Mouse (Mus musculus) kidney, embryonic 15.5 days (tissue): Measurements from ENCODE around the gene Cd79a. TPM values are rescaled to one million over a fixed set of nuclear protein-coding genes. Genes with fewer than 3 reads are reported as not detected.

Experiments used
- ATAC-seq: fragments of 200-750 bp; cut with Nextera tagmentation; replicated peaks from 2 replicates; pipeline ENCODE4 v1.8.0; 2017; ENCODE audit warnings: moderate TSS enrichment; ENCODE audit not compliant: low FRiP score
- H3K27ac ChIP-seq: fragments of 300-500 bp; sonication (generic); 2 replicates; pipeline ENCODE4 v1.5.1; 2015; ENCODE audit warnings: mild to moderate bottlenecking, inconsistent platforms
- H3K27me3 ChIP-seq: fragments of 300-500 bp; sonication (generic); 2 replicates; pipeline ENCODE4 v1.6.1; 2015; ENCODE audit warnings: inconsistent platforms
- H3K36me3 ChIP-seq: fragments of 300-500 bp; sonication (generic); 2 replicates; pipeline ENCODE4 v1.6.1; 2015; ENCODE audit warnings: inconsistent platforms
- H3K4me1 ChIP-seq: fragments of 300-500 bp; sonication (generic); 2 replicates; pipeline ENCODE4 v1.6.1; 2015; ENCODE audit warnings: inconsistent platforms
- H3K4me2 ChIP-seq: fragments of 300-500 bp; sonication (generic); 2 replicates; pipeline ENCODE4 v1.6.1; 2015; ENCODE audit warnings: moderate library complexity, mild to moderate bottlenecking, inconsistent platforms
- H3K4me3 ChIP-seq: fragments of 300-500 bp; sonication (generic); replicated peaks from 2 replicates; pipeline ENCODE4 v1.5.1; 2015; ENCODE audit warnings: mild to moderate bottlenecking, inconsistent platforms
- H3K9ac ChIP-seq: fragments of 300-500 bp; sonication (generic); 2 replicates; pipeline ENCODE4 v1.6.1; 2015; ENCODE audit warnings: mild to moderate bottlenecking, inconsistent platforms
- H3K9me3 ChIP-seq: fragments of 300-500 bp; sonication (generic); replicated peaks from 2 replicates; pipeline ENCODE4 v1.6.1; 2016; ENCODE audit warnings: inconsistent platforms
- WGBS: fragments of 180-500 bp; shearing (Covaris S2); methylation state at CpG from one replicate; pipeline ENCODE4 v1.1.7; 2015; ENCODE audit warnings: mixed read lengths; 5-methylcytosine and 5-hydroxymethylcytosine counted together
- polyA plus RNA-seq: library from polyadenylated mRNA; unstranded; fragments of >200 nt; fragmentation: Nextera tagmentation; extraction: Ambion mirVana; gene quantifications from 2 replicates; pipeline ENCODE4 v1.2.1, GENCODE M21; 2015

Cd79a gene
- polyA plus RNA-seq, 1 experiment from 2014 or later = 1.8 TPM

- no peak for ATAC-seq
- Histone ChIP-seq H3K27me3 (peaks cover 6% of the 10 kb centered on the region; the same call in 1 of the 2 replicates), H3K36me3 (no peaks in the 10 kb centered on the region), H3K9ac (no peak overlapping the region), H3K9me3 (no peaks in the 10 kb centered on the region), H3K4me3 (no peak overlapping the region), H3K4me1 (no peaks in the 10 kb centered on the region), H3K4me2 (no peak overlapping the region), H3K27ac (no peak overlapping the region)
- 72% methylated on average over 17 of the region's 17 CpGs for WGBS
Observed at GRCm38 (mm10) chr7:24869080-24869479, 28.1 kb upstream of the Cd79a start.

- peaks cover 6% of the 10 kb centered on the region; the same call in 1 of the 2 replicates for H3K27me3 ChIP-seq
- H3K36me3 ChIP-seq = no peaks in the 10 kb centered on the region
- no peak within 1 kb of the TSS for H3K4me2 ChIP-seq
- no peaks in the 10 kb centered on the region for H3K4me1 ChIP-seq
- no peak within 1 kb of the TSS for H3K9ac ChIP-seq
- ATAC-seq = no peak
- WGBS = 54% methylated on average over 41 of the region's 41 CpGs
- no peak within 1 kb of the TSS for H3K4me3 ChIP-seq
- no peaks in the 10 kb centered on the region for H3K9me3 ChIP-seq
- no peak within 1 kb of the TSS for H3K27ac ChIP-seq
Observed at GRCm38 (mm10) chr7:24869532-24870165, 27.5 kb upstream of the Cd79a start, which contains the start of the genes Lypd4 and Dmrtc2. Lypd4 (minus strand) TSS chr7:24869941. Dmrtc2 (plus strand) TSS chr7:24870057.

GRCm38 (mm10) chr7:24877588-24877987, 19.6 kb upstream of the Cd79a start:
- H3K9ac ChIP-seq = no peak overlapping the region
- H3K27me3 ChIP-seq = no peaks in the 10 kb centered on the region
- no peak for ATAC-seq
- no peaks in the 10 kb centered on the region for H3K9me3 ChIP-seq
- H3K4me1 ChIP-seq = peaks cover 10% of the 10 kb centered on the region
- H3K36me3 ChIP-seq = no peaks in the 10 kb centered on the region
- 71% methylated on average over 3 of the region's 3 CpGs for WGBS
- no peak overlapping the region for H3K4me3 ChIP-seq
- H3K27ac ChIP-seq = no peak overlapping the region
- no peak overlapping the region for H3K4me2 ChIP-seq

- H3K9ac ChIP-seq = no peak overlapping the region
- H3K27me3 ChIP-seq = no peaks in the 10 kb centered on the region
- 0 out of 2 replicates have a peak overlapping the region, but pooled peaks have one; percentile 14 for H3K27ac ChIP-seq
- peaks cover 12% of the 10 kb centered on the region for H3K4me1 ChIP-seq
- no peaks in the 10 kb centered on the region for H3K9me3 ChIP-seq
- H3K4me2 ChIP-seq = no peak overlapping the region
- H3K4me3 ChIP-seq = no peak overlapping the region
- 31% methylated on average over 2 of the region's 2 CpGs for WGBS
- H3K36me3 ChIP-seq = no peaks in the 10 kb centered on the region
- no peak for ATAC-seq
Observed at GRCm38 (mm10) chr7:24879620-24880019, 17.6 kb upstream of the Cd79a start.

- 93% methylated on average over 9 of the region's 9 CpGs for WGBS
- peaks cover 36% of the 10 kb centered on the region for H3K4me1 ChIP-seq
- ATAC-seq = no peak
Observed at GRCm38 (mm10) chr7:24882416-24883199, 14.6 kb upstream of the Cd79a start.

GRCm38 (mm10) chr7:24883896-24884692, 13.1 kb upstream of the Cd79a start, which contains the start of gene Rps19:
Rps19 (plus strand) TSS chr7:24884371.
- peak within 1 kb of the TSS; percentile 100 for H3K4me3 ChIP-seq
- peak within 1 kb of the TSS; percentile 70 for H3K4me2 ChIP-seq
- peak within 1 kb of the TSS; percentile 94 for H3K27ac ChIP-seq
- peaks cover 50% of the 10 kb centered on the region for H3K4me1 ChIP-seq
- peaks cover 37% of the 10 kb centered on the region for H3K36me3 ChIP-seq
- peak within 1 kb of the TSS; percentile 100 for H3K9ac ChIP-seq
- under 1% methylated on average over 57 of the region's 57 CpGs for WGBS
- ATAC-seq = peak; percentile 95
- no peaks in the 10 kb centered on the region for H3K27me3 ChIP-seq
- H3K9me3 ChIP-seq = no peaks in the 10 kb centered on the region

More at GRCm38 (mm10) chr7:24882416-24883199, 14.6 kb upstream of the Cd79a start:
- no peak overlapping the region for H3K4me3 ChIP-seq
- H3K9me3 ChIP-seq = no peaks in the 10 kb centered on the region
- H3K36me3 ChIP-seq = peaks cover 22% of the 10 kb centered on the region
- H3K27me3 ChIP-seq = no peaks in the 10 kb centered on the region
- no peak overlapping the region for H3K4me2 ChIP-seq
- no peak overlapping the region for H3K27ac ChIP-seq
- H3K9ac ChIP-seq = no peak overlapping the region

- peak; percentile 5 for ATAC-seq
- Histone ChIP-seq H3K27ac (peak overlapping the region; percentile 94), H3K27me3 (no peaks in the 10 kb centered on the region), H3K36me3 (peaks cover 44% of the 10 kb centered on the region), H3K4me3 (peak overlapping the region; percentile 100), H3K9me3 (no peaks in the 10 kb centered on the region), H3K4me1 (peaks cover 53% of the 10 kb centered on the region), H3K9ac (peak overlapping the region; percentile 100), H3K4me2 (peak overlapping the region; percentile 70)
- under 1% methylated on average over 47 of the region's 47 CpGs for WGBS
Observed at GRCm38 (mm10) chr7:24884693-24885291, 12.4 kb upstream of the Cd79a start.

- H3K27ac ChIP-seq = peak overlapping the region; percentile 94
- no peaks in the 10 kb centered on the region for H3K9me3 ChIP-seq
- no peaks in the 10 kb centered on the region for H3K27me3 ChIP-seq
- ATAC-seq = no peak
- H3K4me2 ChIP-seq = peak overlapping the region; percentile 70
- peaks cover 52% of the 10 kb centered on the region for H3K36me3 ChIP-seq
- peaks cover 52% of the 10 kb centered on the region for H3K4me1 ChIP-seq
- H3K9ac ChIP-seq = peak overlapping the region; percentile 100
- peak overlapping the region; percentile 100 for H3K4me3 ChIP-seq
- WGBS = 26% methylated on average over 12 of the region's 12 CpGs
Observed at GRCm38 (mm10) chr7:24885468-24886307, 11.5 kb upstream of the Cd79a start.

- Histone ChIP-seq H3K27ac (peak overlapping the region; percentile 94), H3K9ac (peak overlapping the region; percentile 100), H3K27me3 (no peaks in the 10 kb centered on the region), H3K4me1 (peaks cover 54% of the 10 kb centered on the region), H3K36me3 (peaks cover 58% of the 10 kb centered on the region), H3K4me2 (peak overlapping the region; percentile 70), H3K9me3 (no peaks in the 10 kb centered on the region), H3K4me3 (peak overlapping the region; percentile 100)
- ATAC-seq = no peak
- WGBS = 54% methylated on average over 4 of the region's 4 CpGs
Observed at GRCm38 (mm10) chr7:24886308-24886633, 10.9 kb upstream of the Cd79a start.

GRCm38 (mm10) chr7:24887096-24887495, 10.1 kb upstream of the Cd79a start:
- no peak for ATAC-seq
- Histone ChIP-seq H3K9ac (peak overlapping the region; percentile 100), H3K36me3 (peaks cover 59% of the 10 kb centered on the region), H3K27ac (peak overlapping the region; percentile 94), H3K4me2 (peak overlapping the region; percentile 70), H3K4me3 (peak overlapping the region; percentile 100), H3K9me3 (no peaks in the 10 kb centered on the region), H3K27me3 (no peaks in the 10 kb centered on the region), H3K4me1 (peaks cover 54% of the 10 kb centered on the region)
- 65% methylated on average over 4 of the region's 4 CpGs for WGBS
